Mouse (Mus musculus) small intestine, adult 2 months (tissue): ENCODE results near the gene Abcc4.

ENCODE experiments used
- CTCF ChIP-seq: fragments of 200-500 bp; IDR thresholded peaks from 2 replicates; pipeline ENCODE4 v1.5.1; 2012; ENCODE audit warnings: low read depth, mild to moderate bottlenecking, control low read depth, inconsistent platforms, low read length, moderate library complexity, mixed read lengths; ENCODE audit not compliant: insufficient replicate concordance, insufficient read length; ENCODE audit errors: extremely low read depth
- POLR2A ChIP-seq: fragments of 200-500 bp; IDR thresholded peaks from 2 replicates; pipeline ENCODE4 v1.6.1; 2012; ENCODE audit warnings: low read depth, mild to moderate bottlenecking, control low read depth, inconsistent platforms, low read length, moderate library complexity

DNA sequence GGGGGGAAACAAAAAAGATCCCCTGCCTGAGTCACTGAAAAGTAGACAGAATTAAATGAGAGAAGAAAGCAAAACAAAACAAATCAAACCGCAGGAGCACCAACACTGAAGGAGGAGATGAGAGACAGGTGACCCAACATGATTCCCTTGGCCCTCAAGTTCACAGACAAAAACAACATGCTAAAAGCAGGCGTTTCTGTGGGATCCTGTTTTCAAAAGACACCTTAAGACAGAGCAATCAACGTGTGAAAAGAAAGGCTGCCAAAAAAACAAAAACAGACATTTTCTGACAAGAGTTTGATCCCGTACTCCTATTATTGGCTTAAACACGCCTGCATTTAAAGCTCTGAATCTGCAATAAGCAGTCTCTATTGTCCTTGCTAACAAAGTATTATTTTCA lies 153.6 kb downstream of the Abcc4 start:
- TF ChIP-seq CTCF = no peak
- TF ChIP-seq POLR2A = no peak
